Mouse (Mus musculus) cerebellum, adult 2 months (tissue): ENCODE measurements at regions not wholly inside any gene's neighbourhood (a gene's known extent, or its start where the extent isn't known, plus 50 kb on each side); places are given as distances from the start of the nearest gene placed in this dataset.

Experiments
- DNase-seq, 2 experiments: peaks; one replicate each; pipeline ENCODE4 v3.0.0; 2021
- H3K27ac ChIP-seq: fragments of 200-500 bp; 2 replicates; pipeline ENCODE4 v1.5.1; 2012; ENCODE audit warnings: low read length, control low read depth, inconsistent platforms; ENCODE audit not compliant: insufficient read depth
- H3K27me3 ChIP-seq: fragments of 200-500 bp; 2 replicates; pipeline ENCODE4 v1.6.1; 2012; ENCODE audit warnings: inconsistent platforms, mild to moderate bottlenecking, low read length, moderate library complexity; ENCODE audit not compliant: control insufficient read depth, insufficient read depth
- H3K4me1 ChIP-seq: fragments of 200-500 bp; 2 replicates; pipeline ENCODE4 v1.6.1; 2011; ENCODE audit warnings: low read length; ENCODE audit not compliant: control insufficient read depth, insufficient read depth
- H3K4me3 ChIP-seq: fragments of 200-500 bp; replicated peaks from 2 replicates; pipeline ENCODE3; 2011; ENCODE audit warnings: mild to moderate bottlenecking, low read depth, low read length, control low read depth; ENCODE audit not compliant: insufficient read depth
- CTCF ChIP-seq: fragments of 200-500 bp; IDR thresholded peaks from 2 replicates; pipeline ENCODE4 v1.5.1; 2011; ENCODE audit warnings: low read depth, mild to moderate bottlenecking, control low read depth, low read length, moderate library complexity, borderline replicate concordance; ENCODE audit not compliant: insufficient read depth
- POLR2A ChIP-seq: fragments of 200-500 bp; IDR thresholded peaks from 2 replicates; pipeline ENCODE4 v1.6.1; 2011; ENCODE audit warnings: low read length, control low read depth, borderline replicate concordance; ENCODE audit not compliant: insufficient read depth
- WGBS: fragments of 180-500 bp; shearing (Covaris S2); methylation state at CpG from one replicate; pipeline ENCODE4 v1.1.7; 2018; 5-methylcytosine and 5-hydroxymethylcytosine counted together

DNA sequence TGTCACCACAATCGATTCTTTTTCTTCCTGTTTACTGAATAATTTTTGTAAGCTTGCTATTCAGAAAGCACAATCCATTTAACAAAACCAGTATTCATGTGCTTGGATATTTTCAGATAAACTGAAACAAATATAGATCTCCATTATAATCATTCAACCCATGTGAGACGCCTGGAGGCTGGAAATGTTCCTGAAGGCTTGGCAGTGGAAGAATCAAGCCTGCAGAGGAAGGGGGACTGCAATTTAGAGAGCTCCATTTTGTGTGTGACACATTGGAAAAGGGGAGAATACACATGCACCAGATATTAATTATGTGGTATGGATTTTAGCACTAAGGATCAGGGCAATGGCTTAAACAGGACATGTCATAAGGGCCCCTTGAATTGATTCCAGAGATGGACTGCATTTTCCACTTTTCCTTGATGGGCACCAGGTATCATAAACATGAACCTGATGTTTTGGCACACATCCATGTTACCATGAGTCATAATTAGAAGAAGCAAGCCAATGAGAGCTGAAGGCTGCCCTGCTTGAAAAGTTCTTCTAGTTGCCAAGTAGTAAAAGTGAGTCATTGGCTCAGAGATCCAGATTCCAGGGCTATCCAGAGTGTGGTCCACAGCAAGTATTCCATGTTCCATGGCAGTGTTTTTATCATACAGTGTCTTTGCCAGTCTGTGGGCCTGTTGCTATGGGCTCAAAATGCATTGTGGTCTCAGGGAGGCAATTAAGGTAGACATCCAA is 282.8 kb downstream of the Impad1 start:
- H3K27me3 ChIP-seq, result no peaks in the 10 kb centered on the region
- no peak overlapping the region for H3K27ac ChIP-seq
- DNase-seq, result peak in 1 of 2 experiments; percentile 8
- WGBS, result 74% methylated on average over 2 of the region's 2 CpGs
- TF ChIP-seq POLR2A (no peak), CTCF (no peak)
- H3K4me1 ChIP-seq, result no peaks in the 10 kb centered on the region
- no peak overlapping the region for H3K4me3 ChIP-seq

GRCm38 (mm10) chr4:4509296-4509695 is 283.9 kb downstream of the Impad1 start:
- TF ChIP-seq CTCF (no peak), POLR2A (no peak)
- H3K27ac ChIP-seq, result no peak overlapping the region; the same call in 1 of the 2 replicates
- peak; percentile 6 to 12 for DNase-seq
- no peak overlapping the region for H3K4me3 ChIP-seq
- H3K27me3 ChIP-seq, result no peaks in the 10 kb centered on the region
- no peaks in the 10 kb centered on the region for H3K4me1 ChIP-seq
- 76% methylated on average over 3 of the region's 3 CpGs for WGBS

- H3K4me1 ChIP-seq, result no peaks in the 10 kb centered on the region
- H3K27ac ChIP-seq, result no peak overlapping the region
- WGBS, result 59% methylated on average over 1 of the region's 1 CpGs
- H3K4me3 ChIP-seq, result no peak overlapping the region
- no peak for DNase-seq
- no peaks in the 10 kb centered on the region for H3K27me3 ChIP-seq
- no peak for TF ChIP-seq CTCF
- TF ChIP-seq POLR2A, result no peak
Measured at GRCm38 (mm10) chr4:4497199-4497598, 296.0 kb downstream of the Impad1 start.

DNA sequence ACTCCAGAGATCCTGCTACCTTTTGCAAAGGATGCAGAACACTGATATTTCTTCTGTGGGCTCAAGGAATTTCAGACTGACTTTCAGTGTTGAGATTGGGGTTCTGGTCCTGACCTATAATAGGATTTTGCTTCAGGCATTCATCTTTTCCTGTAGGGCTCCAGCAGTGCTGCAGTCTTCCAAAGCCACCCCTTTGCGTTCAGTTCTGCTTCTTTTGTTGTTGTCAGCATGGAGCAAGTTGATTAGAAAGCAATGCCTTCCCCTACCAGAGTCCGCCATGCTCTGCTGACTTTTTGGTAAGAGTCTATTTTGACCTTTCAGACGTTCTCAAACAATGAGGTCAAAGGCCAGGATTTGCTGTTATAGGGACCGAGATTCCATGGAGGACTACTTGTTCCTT is 297.0 kb downstream of the Impad1 start:
- no peak for TF ChIP-seq POLR2A
- no peak for TF ChIP-seq CTCF
- WGBS, result 15% methylated on average over 4 of the region's 4 CpGs
- no peak overlapping the region for H3K4me3 ChIP-seq
- no peaks in the 10 kb centered on the region for H3K4me1 ChIP-seq
- no peak overlapping the region for H3K27ac ChIP-seq
- no peaks in the 10 kb centered on the region for H3K27me3 ChIP-seq
- DNase-seq, result no peak

DNA sequence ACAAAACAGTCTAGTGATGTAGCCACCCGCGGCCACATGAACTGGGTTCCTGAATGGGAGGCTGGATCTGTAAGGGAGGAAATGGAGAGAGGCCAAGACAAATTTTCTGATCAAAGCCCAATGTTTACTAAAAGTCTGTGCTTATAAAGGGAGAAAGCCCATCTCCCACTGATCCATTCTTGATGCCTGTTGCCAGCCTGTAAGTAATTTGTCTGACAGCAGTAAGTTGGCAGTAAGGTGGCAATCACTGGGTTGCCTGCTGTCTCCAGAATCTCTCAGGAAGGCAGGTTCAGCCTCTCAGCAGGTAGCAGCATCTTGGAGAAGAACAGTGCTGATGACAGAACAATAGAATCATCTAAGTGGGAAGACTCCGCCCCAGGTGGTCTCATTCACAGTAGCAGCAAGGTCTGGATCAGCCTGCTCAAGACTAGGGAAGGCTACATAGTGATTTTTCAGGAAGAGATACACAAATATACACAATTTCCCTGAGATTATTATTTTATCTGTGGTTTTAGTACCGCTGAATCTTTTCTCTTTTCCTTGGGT is 327.9 kb downstream of the Impad1 start:
- TF ChIP-seq POLR2A (no peak), CTCF (no peak)
- no peak overlapping the region for H3K27ac ChIP-seq
- no peaks in the 10 kb centered on the region for H3K4me1 ChIP-seq
- no peaks in the 10 kb centered on the region for H3K27me3 ChIP-seq
- DNase-seq, result no peak
- WGBS, result 21% methylated on average over 4 of the region's 4 CpGs
- no peak overlapping the region for H3K4me3 ChIP-seq

GRCm38 (mm10) chr4:4464130-4464700 is 328.9 kb downstream of the Impad1 start:
- DNase-seq, result no peak
- H3K4me3 ChIP-seq, result no peak overlapping the region
- WGBS, result 26% methylated on average over 4 of the region's 4 CpGs
- H3K27ac ChIP-seq, result no peak overlapping the region
- TF ChIP-seq CTCF (no peak), POLR2A (no peak)
- no peaks in the 10 kb centered on the region for H3K27me3 ChIP-seq
- no peaks in the 10 kb centered on the region for H3K4me1 ChIP-seq

- no peak for TF ChIP-seq POLR2A
- no peak for TF ChIP-seq CTCF
- Histone ChIP-seq H3K4me1 (no peaks in the 10 kb centered on the region), H3K27ac (no peak overlapping the region), H3K27me3 (no peaks in the 10 kb centered on the region), H3K4me3 (no peak overlapping the region)
- WGBS, result 93% methylated on average over 9 of the region's 9 CpGs
- no peak for DNase-seq
Measured at GRCm38 (mm10) chr4:4459258-4459657, 333.9 kb downstream of the Impad1 start.

DNA sequence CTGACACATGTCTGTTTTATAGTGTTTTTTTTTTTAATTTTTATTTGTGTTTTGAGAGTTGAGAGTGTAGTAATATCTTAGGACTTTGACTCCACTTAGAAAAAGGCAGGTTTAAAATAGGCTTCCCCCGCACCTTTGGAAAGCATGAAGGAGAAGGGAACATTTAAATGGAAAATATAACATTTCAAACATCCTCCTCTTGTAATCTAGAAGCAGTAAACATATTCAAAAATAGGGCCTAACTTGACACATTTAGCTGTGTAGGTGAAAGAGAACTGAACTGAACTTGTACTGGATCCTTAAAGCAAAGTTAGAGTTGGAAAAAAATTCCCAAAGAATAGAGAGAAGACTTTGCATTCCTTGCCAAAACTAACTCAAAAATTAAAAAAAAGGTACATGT is 343.1 kb downstream of the Impad1 start:
- H3K27ac ChIP-seq, result no peak overlapping the region
- H3K4me3 ChIP-seq, result no peak overlapping the region
- no peak for DNase-seq
- no peaks in the 10 kb centered on the region for H3K4me1 ChIP-seq
- TF ChIP-seq CTCF, result no peak
- no peak for TF ChIP-seq POLR2A
- WGBS, result 96% methylated on average over 1 of the region's 1 CpGs
- no peaks in the 10 kb centered on the region for H3K27me3 ChIP-seq
